Mouse (Mus musculus) spleen, adult 2 months (tissue): ENCODE data around the gene Cuedc2.

Experiments used
- CTCF ChIP-seq: fragments of 200-500 bp; IDR thresholded peaks from 2 replicates; pipeline ENCODE4 v1.5.1; 2011; ENCODE audit warnings: mild to moderate bottlenecking, inconsistent platforms; ENCODE audit not compliant: insufficient read depth, insufficient read length, insufficient replicate concordance; ENCODE audit errors: extremely low read depth
- POLR2A ChIP-seq: fragments of 200-500 bp; IDR thresholded peaks from 2 replicates; pipeline ENCODE4 v1.6.1; 2011; ENCODE audit warnings: low read depth, low read length, inconsistent platforms

GRCm38 (mm10) chr19:46318031-46318471 lies 20.5 kb downstream of the Cuedc2 start:
- TF ChIP-seq CTCF (no peak), POLR2A (no peak)
